Mouse (Mus musculus) erythroid progenitor cell, adult 5-6 weeks (primary cell): Measurements from ENCODE around the gene Arhgef18. TPM values are rescaled to one million over a fixed set of nuclear protein-coding genes. Genes with fewer than 3 reads are reported as not detected.
A peak's percentile ranks its signal among the peaks of the same experiment; 100 is the strongest.

ENCODE experiments used
- ATAC-seq: replicated peaks from 2 replicates; pipeline ENCODE4 v1.8.0; 2016; ENCODE audit warnings: moderate number of reproducible peaks, mild to moderate bottlenecking, moderate TSS enrichment, inconsistent platforms; ENCODE audit not compliant: poor library complexity, low FRiP score, severe bottlenecking
- total RNA-seq, 2 experiments: library from RNA; stranded (forward) in 1 of 2; stranded (reverse) in 1 of 2; fragments of 150-400 nt in 1 of 2; fragments of 186-747, 209-891 nt in 1 of 2; gene quantifications; 2 replicates each; pipeline versions ENCODE4 v1.2.3 to v1.2.4; 2015 to 2017; ENCODE audit warnings: low replicate concordance in 2 of 2

Arhgef18 gene
- total RNA-seq, 2 experiments from 2014 or later = 5.4 to 7.5 TPM

DNA sequence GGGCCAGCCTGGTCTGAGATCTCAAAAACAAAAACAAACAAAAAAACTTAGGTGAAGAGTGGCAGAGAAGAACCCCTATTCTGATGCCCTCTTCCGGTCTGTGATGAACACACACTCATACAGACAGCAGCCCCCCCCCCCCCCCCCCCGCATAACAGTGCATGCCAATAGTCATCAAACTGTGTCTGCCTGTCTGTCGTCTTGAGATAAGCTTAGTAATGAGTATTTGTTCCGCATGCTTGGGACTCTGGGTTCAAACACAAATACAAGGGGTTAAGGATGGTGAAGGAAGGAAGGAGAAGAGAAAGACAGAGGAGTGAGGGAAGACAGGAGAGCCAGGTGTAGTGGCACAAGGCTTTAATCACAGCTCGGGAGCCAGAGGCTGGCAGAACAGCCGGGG, 43.7 kb downstream of the Arhgef18 start:
- no peak for ATAC-seq

- ATAC-seq = no peak
These were observed 46.7 kb downstream of the Arhgef18 start for GRCm38 (mm10) chr8:3439510-3439909.

DNA sequence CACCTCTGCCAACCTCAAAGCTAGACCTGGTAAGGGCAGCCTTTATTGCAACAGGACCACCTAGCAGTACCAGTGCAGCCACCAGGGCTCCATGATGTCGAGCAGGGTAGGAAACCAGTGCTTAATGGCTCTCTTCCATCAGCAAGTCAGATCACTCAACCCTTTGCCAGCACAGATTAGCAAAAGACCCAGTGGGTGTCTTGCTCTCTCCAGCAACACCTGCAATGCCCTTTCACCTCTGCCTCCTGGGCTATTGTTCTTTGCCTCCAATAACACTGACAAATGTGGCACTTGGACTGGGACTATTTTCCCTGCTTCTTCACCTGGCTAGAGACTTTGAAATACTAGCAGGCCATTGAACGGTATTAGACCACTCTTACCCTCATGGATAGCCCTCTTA, 56.4 kb downstream of the Arhgef18 start:
- ATAC-seq = no peak

- 0 out of 2 replicates have a peak, but pooled peaks have one; percentile 47 for ATAC-seq
These were observed 57.9 kb downstream of the Arhgef18 start for GRCm38 (mm10) chr8:3450670-3451069.

DNA sequence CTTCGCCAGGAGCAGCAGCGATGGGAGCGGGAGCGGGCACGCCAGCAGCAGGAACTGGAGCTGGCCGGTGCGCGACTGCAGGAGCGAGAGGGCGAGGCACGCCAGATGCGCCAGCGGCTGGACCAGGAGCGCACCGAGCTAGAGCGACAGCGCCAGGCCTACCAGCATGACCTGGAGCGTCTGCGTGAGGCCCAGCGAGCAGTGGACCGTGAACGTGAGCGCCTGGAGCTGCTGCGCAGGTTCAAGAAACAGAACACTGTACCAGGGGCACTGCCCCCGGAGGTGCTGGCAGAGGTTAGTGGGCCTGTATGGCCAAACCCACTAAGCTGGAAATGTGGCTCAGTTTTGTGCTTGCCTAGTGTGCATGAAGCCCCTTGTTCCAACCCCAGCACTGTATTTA, 59.2 kb downstream of the Arhgef18 start:
- no peak for ATAC-seq

- ATAC-seq = no peak
These were observed 70.4 kb downstream of the Arhgef18 start for GRCm38 (mm10) chr8:3463248-3463647.

DNA sequence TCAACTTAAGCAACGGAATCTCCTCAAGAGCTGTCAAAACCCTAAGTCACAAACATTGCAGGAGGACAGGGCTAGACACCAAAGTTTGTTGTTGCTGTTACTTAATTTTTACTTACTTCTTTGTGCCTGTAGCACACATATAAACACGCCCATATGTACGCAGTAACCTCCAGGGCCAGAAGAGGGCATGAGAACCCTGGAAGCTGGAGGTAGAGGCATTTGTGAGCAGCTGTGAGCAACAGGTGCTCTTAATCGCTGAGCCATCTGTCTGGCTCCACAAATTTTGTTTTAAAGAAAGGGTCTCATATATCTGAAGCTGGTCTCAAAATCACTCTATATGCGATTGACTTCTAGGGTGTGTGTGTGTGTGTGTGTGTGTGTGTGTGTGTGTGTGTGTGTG, 71.5 kb downstream of the Arhgef18 start:
- no peak; the same call in 1 of the 2 replicates for ATAC-seq

DNA sequence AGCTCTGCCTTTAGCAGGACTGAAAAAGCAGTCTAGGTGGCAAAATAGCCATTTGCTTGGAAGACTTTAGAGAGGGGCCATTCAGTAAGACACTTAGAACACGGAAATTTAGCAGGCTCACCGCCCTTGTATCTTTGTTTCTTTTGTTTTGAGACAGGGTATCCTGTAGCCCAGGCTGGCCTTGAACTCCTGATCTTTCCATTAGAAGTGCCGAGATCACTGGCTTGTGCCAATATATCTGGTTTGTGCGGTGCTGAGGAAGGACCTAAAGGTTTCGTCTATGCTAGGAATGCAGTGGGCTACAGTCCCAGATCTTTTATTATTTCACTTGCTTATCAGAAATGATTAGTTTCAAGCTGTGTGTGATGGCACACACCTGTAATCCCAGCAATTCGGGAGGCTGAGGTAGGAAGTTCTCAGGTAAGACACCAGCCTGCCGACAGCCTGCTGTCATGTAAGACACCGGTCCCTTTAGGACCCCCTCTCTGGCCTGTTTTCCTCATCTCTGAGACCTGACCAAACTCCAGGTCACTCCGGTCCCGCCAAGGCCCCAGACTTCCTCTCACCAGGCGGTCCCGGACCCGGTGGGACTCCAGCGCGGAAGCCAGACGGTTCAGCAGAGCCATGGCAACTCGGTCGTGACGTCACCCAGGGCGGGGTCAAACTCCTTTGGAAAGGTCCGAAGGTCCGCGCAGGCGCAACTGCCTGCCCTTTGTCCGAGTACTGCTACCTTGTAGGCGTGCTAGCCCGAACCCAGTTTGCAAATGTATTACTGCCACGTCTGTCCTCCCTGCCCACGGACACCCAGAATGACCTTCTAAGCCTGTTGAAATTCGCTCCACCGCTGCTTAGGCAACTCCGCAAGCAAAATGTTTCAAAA, 74.4 kb downstream of the Arhgef18 start, which contains the start of gene Pex11g:
Pex11g (minus strand) TSS at position 675 of the 880 bp plus-strand sequence.
- peak; percentile 95 for ATAC-seq

GRCm38 (mm10) chr8:3467886-3468545, 75.2 kb downstream of the Arhgef18 start:
- no peak for ATAC-seq

DNA sequence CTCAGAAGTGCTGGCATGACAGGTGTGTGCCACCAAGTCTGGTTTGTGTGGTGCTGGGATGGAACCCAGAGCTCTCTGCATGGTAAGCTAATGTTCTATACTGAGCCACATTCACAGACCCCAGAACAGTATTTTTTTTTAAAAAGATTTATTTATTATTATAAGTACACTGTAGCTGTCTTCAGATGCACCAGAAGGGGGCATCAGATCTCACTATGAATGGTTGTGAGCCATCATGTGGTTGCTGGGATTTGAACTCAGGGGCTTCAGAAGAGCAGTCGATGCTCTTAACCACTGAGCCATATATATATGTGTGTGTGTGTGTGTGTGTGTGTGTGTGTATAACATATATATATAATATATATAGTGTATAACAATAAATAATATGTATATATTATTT, 76.0 kb downstream of the Arhgef18 start:
- ATAC-seq = no peak

GRCm38 (mm10) chr8:3470562-3470961, 77.8 kb downstream of the Arhgef18 start, which contains the start of gene Tex45:
TSS of gene Tex45 (plus strand) at chr8:3470862.
- ATAC-seq = no peak

- no peak for ATAC-seq
These were observed 83.1 kb downstream of the Arhgef18 start for GRCm38 (mm10) chr8:3475715-3476429.

GRCm38 (mm10) chr8:3480221-3480785, 87.5 kb downstream of the Arhgef18 start:
- no peak for ATAC-seq

DNA sequence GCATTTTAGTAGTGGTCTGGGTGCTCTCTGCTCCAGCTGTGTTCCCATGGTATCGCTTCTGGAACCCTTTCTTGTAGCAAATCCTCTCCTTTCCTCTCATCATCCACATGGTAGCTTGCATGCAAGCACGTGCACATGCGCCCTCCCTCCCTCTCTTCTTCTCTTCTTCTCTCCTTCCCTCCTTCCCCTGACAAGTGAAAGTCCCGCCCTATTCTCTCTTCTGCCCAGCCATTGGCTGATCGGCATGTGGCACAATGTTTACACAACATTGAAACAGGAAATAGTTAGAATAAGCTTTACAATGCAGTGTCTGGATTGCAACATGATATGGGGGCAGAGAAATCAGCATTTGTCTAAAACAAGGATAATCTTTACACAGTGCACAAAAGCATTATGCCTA, 88.8 kb downstream of the Arhgef18 start:
- ATAC-seq = no peak

- no peak for ATAC-seq
These were observed 89.5 kb downstream of the Arhgef18 start for GRCm38 (mm10) chr8:3482240-3482740.

- ATAC-seq = no peak
These were observed 90.7 kb downstream of the Arhgef18 start for GRCm38 (mm10) chr8:3483546-3483945.

DNA sequence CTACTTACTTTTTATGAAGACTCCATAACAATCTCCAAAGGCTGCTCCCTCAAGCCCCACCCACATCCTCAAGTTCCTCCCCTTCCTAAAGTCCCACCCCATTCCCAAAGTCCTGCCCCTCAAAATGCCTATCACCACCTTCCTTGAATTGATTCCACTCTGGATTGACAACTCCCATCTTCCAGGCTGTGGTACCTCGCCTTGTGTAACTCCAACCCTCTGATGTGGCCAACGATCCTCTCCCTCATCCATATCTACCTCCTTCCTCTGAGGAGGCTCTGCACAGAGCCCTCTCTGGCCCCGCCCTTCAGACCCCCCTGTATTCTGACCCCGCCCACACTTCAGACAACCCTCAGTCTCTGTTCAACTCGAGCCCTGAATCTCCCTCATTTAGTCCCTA, 92.4 kb downstream of the Arhgef18 start:
- ATAC-seq = no peak

DNA sequence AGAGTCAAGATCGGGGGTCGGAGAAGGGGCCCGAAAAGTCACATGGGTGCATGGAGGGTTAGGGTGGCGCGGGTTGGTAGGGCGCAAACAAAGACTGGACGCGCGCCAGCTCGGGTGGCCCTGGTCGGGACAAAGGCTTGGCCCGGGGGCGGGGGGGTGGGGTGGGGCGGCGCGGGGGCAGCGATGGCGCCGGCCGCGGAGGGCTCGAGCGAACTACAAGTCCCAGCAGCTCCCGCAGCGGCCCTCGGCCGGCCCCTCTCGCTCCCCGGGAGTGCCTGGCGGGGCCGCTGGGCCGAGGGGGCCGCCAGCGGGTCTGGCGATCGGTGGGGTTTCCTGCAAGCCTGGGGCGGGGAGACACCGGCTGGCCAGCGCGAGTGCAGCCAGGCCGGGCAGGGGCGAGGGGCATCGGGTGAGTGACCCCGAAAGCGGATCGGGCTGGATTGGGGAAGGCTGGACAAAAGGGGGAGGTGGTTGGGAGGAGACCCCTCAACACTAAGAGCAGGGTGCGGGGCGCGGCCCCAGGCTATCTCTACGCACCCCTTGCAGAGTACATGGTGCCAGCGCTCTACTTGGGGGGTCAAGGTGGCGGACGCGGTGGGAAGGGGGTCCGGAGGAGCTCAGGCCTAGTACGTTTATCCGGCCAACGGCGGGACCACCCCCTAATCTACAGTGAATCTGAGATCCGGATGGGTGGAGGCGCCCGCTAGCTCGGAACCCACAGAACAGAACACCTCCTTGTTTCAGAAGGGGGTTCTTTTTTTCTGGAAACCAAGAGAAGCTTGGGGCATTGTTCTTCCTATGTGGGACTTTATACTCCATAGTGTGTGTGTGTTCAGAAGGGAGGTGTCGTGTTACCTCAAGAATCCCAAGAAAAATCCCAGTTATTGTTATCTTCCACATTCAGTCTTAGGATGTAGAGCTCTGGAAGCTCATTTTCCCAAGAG, 100.4 kb downstream of the Arhgef18 start, which contains the start of gene Zfp358:
Zfp358 (plus strand) TSS at position 238 of the 944 bp plus-strand sequence.
- ATAC-seq = no peak

GRCm38 (mm10) chr8:3493845-3494208, 101.0 kb downstream of the Arhgef18 start:
- no peak for ATAC-seq
